ENCODE assay signal across 7 mouse cellular contexts in the genomic region with DNA sequence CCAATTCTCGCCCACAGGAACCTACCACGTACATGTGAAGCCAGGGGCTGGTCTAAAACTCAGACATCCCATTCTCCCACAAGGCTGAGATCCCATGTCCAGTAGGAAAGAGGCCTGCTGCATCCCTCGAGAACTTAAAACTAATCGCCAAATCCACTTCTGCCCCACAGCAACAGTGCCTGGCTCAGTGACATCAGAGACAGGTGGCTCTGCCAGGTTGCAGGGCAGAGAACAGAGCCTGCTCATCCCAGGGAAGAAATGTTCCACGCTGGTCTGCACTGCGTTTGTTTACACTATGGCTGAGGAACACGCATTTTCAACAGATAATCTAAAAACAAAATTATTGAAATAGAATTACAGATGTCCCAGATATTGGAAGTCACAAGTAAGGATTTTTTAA.
"Had no signal": no experiment of that assay in that cellular context is flagged by ENCODE, and none has a peak within 500 bp of the region (broad histone marks: within the 10 kb centered on the region; RNA-seq: fewer than 3 reads in every experiment).

No protein-coding gene starts in this region.

- DNase-seq: lung, adult 2 months; lung, postnatal 14 days; lung, postnatal 36 days; right cerebral cortex, postnatal 14 days; thymus, adult 2 months; thymus, postnatal 25 days; thymus, postnatal 4 days had no signal
